Mouse (Mus musculus) heart, adult 18-20 months (tissue): ENCODE data around the gene Rab3il1. TPM values are rescaled to one million over a fixed set of nuclear protein-coding genes. Genes with fewer than 3 reads are reported as not detected.

Source experiments
- DNase-seq, 2 experiments: peaks; one replicate each; pipeline ENCODE4 v3.0.0; 2021 to 2022; ENCODE audit warnings: mixed read lengths in 1 of 2
- total RNA-seq, 2 experiments: library from RNA; stranded (reverse); gene quantifications; 2 replicates each; pipeline ENCODE4 v1.2.3; 2021

The Rab3il1 gene
- total RNA-seq, 2 experiments from 2014 or later, result 6.6 to 6.8 TPM

GRCm38 (mm10) chr19:9982852-9983542 is 18.5 kb upstream of the Rab3il1 start:
- peak; percentile 74 to 78 for DNase-seq

- DNase-seq, result no peak
Observed at GRCm38 (mm10) chr19:9984111-9985055, 17.1 kb upstream of the Rab3il1 start.

DNA sequence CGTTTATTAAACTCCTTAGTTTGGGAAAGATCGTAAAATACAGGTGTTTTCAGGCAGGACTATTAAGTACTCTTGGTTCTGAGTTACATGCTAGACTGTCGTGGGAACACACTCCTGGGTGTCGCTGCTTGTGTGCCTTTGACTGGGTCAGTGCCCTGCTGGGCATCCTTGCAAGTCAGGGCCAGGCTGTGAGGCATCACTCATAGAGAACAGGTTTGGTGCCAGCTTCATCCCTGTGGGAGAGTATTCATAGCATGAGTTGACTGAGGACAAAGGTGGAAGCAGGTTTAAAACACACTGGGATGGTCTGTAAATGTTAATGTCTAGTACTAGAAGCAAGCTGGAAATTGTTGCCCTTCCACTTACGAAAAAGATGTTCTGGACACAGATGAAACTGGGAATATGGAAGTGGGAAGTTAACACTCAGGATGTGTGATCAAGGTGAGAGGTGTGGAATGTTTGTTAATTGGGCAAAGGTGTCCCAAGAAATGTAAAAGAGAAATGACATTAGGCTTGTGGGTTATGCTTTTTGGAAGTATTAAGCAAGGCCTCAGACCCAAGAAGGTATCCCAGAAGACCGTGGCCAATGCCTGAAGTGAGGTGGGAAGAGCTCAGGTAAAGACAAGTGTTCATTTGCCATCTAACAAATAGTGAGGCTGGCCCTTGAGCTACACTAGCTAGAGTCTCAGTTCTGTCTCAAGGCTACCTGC is 16.1 kb upstream of the Rab3il1 start:
- DNase-seq, result no peak

DNA sequence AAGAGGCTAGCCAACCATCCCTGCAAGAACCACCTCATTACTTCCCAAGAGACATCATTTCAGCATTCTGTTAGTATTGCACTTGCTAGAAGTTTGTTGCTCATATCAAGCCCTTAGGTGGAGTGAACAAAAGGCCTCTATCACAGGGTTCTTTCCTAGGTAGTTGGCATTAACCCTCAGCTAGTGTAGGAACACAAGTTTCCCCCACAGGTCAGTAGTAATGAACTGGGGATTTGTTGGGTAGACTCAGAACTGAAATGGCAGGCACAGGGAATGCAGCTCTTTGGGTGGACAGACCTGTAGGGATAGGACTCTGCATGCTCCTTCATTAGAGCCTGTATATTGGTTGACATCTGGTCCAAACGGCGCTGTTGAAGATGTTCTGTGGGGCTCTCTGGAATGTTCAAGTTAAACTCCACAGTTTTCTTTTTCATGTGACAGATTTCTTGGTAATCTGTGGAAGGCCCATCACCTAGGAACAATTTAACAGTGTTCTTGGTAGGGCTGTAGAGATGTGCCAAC is 15.5 kb upstream of the Rab3il1 start:
- no peak for DNase-seq

GRCm38 (mm10) chr19:9987192-9987591 is 14.3 kb upstream of the Rab3il1 start:
- no peak for DNase-seq

DNA sequence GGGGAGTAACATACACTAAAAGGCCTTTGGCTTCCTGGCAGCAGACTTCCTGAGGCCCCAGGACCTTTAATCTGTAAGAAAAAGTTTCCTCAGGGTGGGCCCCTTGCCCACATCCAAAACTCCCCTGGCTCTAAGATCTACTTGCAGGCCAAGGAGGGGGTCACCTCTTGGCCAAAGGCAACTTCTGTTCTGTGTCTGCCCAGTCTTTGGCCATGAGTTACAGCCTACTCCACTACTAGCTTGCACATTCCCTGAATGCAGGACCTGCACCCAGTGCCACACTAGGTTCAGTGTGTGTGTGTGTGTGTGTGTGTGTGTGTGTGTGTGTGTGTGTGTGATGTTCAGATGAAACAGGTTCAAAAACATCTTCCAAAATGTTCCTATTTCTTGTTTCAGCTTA is 13.9 kb upstream of the Rab3il1 start:
- DNase-seq, result no peak

DNA sequence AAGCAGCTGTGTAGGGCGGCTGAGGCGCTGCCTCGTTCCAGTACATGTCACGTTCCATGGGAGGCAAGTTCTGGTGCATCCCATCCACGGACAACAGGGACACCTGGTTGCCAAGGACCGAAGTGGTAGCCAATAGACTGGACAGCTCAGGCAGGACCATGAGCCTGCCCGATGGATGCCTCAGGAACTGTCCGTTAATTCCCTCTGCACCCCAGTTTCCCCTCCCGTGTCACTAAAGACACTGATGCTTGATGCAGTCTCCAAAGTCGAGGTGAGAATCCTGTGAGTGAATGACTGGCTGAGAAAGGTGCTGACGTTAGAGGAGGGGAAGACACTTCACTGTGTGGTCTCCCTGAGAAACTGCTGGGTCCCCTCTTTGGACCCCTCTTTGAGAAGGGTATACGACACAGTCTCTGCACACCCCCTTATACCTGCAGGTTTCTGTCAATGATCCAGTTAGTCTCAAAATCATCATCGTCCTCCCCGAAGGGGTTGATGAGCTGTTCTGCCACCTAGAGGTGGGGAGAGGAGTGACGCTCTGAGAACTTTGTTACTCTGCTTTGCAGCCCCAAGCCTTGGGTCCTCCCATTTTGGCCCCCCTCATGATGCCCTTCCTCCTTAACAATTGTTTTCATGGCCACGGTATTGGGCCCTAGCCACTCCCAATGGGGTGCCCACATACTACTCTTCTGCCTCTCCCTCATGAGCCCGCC is 12.1 kb upstream of the Rab3il1 start:
- peak in 1 of 2 experiments; percentile 71 for DNase-seq

DNA sequence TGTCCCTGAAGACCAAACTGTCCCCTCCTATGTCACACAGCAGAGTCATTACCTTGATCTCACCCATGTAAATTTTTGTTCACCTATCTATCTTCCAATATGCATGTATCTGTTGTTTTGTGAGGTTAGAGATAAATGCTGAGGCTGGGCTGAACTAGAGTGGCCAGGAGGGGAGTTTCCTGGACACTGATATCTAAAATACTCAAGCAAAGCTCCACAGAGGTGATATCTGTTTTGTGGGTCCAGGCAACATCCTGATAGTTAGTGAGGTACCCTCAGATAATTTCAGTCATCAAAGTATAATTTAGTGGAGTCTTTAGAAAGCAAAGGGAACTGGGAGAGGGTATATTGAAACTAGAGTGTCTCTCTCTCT is 11.6 kb upstream of the Rab3il1 start:
- DNase-seq, result no peak

- peak; percentile 78 to 93 for DNase-seq
Observed at GRCm38 (mm10) chr19:9991304-9991703, 10.2 kb upstream of the Rab3il1 start.

GRCm38 (mm10) chr19:9992011-9992958 is 9.2 kb upstream of the Rab3il1 start:
- DNase-seq, result no peak

DNA sequence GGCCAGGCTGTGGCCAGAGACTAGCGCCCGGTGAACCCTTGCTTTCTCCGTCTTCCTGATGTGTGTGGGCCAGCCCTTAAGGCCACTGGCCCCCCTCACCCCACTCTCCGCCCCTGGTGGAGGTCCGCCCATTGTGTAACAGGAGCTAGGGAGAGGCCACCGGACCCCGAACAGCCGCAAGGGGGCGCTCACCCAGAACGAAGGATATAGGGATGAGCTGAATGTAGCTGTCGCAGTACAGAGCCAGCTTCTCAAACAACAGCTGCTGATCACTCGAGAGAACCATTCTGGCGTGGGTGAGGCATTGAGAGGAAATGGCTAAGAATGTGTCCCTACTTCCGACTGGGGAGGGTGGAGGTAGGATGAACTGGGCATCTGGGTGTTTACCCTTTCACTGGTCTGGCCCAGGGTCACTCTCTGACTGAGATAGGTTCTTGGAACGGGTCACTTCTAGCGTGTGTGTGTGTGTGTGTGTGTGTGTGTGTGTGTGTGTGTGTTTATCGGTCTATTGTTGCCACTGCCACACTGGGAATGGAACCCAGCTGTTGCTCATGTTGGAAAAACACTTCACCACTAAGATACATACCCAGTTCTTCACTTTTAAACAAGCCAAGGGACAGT is 8.3 kb upstream of the Rab3il1 start:
- DNase-seq, result peak; percentile 91 to 94

DNA sequence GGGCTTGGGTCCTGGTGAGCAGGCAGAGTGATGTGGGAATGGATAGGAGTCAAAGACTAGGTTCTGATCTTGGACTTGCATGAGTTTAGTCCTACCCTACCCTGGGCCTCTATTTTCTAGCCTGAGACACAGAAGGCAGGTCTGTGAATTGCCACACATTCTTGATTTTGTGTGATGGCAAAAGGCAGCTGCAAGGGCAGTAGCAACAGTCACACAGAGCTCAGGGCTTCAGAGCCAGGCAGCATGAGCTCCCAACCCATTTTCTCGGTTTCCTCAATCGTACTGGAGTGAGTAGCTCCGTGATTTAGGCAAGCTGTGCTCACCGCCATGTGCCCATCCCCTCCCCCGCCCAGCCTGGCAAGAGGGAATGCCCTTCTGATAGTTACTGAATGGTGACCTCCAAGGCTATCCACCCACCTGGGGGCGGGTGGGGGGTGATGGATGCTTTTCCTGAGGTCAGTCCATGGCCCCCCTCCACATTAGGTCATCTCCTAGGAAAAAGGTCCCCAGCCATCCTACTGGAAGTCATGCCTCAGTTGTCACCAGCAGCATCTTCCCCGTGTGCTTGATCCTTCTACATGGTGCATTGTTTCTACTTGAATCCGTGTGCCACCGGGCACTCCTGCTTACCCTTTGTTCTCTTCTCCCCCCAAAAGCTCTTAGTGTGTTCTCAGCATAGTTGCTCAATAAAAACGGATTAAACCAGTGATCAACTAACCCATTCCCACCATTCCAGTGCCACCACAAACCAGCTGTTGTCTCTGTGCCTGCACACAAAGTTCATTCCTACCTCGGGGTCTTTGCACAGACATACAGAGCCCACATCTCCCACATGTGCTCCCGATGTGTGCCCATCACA is 4.0 kb upstream of the Rab3il1 start:
- no peak for DNase-seq

- no peak for DNase-seq
Observed at GRCm38 (mm10) chr19:9998063-9998416, 3.4 kb upstream of the Rab3il1 start.

- DNase-seq, result peak in 1 of 2 experiments; percentile 1
Observed at GRCm38 (mm10) chr19:9998736-9999486, 2.6 kb upstream of the Rab3il1 start.

DNA sequence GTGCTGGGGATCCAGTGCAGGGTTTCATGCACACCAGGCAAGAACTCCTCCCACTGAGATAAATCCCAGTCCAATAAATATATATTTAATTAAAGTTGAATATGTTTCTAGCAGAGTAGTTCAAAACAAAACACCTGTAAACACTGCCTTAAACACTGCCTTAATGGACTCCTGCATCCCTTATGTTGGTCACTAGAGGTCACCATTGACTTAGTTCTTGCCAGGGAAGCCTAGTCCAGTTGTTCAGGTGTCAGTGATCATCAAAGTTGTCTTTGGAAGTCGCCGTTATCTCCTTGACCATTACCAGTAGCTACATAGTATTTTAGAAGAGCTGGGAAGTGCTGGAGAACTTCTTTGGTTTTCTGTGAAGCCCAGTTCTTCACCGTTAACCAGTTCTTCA is 1.1 kb upstream of the Rab3il1 start:
- DNase-seq, result peak; percentile 58 to 77

DNA sequence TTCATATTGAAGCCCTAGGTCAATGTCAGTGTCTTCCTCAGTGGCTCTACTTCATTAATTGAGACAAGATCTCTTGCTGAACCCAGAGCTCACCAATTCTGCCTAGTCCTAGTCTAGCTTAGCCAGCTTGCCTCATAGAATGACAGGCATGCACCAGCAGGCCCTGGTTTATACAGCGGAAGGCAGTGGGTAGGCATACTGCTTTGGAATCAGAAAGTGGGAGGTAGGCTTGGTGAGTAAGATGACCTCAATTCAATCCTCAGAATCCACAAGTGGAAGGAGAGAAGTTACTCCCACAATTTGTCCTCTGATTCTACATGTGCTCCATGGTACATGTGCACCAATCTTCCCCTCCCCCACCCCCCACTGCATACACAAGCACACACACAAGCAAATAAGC is 2.2 kb downstream of the Rab3il1 start:
- DNase-seq, result no peak

GRCm38 (mm10) chr19:10011408-10011807 is 9.9 kb downstream of the Rab3il1 start:
- no peak for DNase-seq

GRCm38 (mm10) chr19:10012827-10013278 is 11.4 kb downstream of the Rab3il1 start:
- peak; percentile 84 to 89 for DNase-seq
